Mouse (Mus musculus) neural tube, embryonic 15.5 days (tissue): ENCODE measurements around the gene Tlr4. TPM values are rescaled to one million over a fixed set of nuclear protein-coding genes. Genes with fewer than 3 reads are reported as not detected.

Experiments
- ATAC-seq: fragments of 200-750 bp; cut with Nextera tagmentation; 2 replicates; pipeline ENCODE4 v1.8.0; 2017; ENCODE audit warnings: mild to moderate bottlenecking, moderate TSS enrichment, moderate library complexity; ENCODE audit not compliant: low FRiP score
- H3K27ac ChIP-seq: fragments of 300-500 bp; sonication (generic); replicated peaks from 2 replicates; pipeline ENCODE4 v1.5.1; 2015; ENCODE audit warnings: mild to moderate bottlenecking, inconsistent platforms
- H3K27me3 ChIP-seq: fragments of 300-500 bp; sonication (generic); replicated peaks from 2 replicates; pipeline ENCODE4 v1.6.1; 2015; ENCODE audit warnings: inconsistent platforms
- H3K36me3 ChIP-seq: fragments of 300-500 bp; sonication (generic); 2 replicates; pipeline ENCODE4 v1.6.1; 2015; ENCODE audit warnings: inconsistent platforms
- H3K4me1 ChIP-seq: fragments of 300-500 bp; sonication (generic); 2 replicates; pipeline ENCODE4 v1.6.1; 2015; ENCODE audit warnings: inconsistent platforms
- H3K4me2 ChIP-seq: fragments of 300-500 bp; sonication (generic); 2 replicates; pipeline ENCODE4 v1.6.1; 2015; ENCODE audit warnings: inconsistent platforms, mild to moderate bottlenecking, moderate library complexity
- H3K4me3 ChIP-seq: fragments of 300-500 bp; sonication (generic); replicated peaks from 2 replicates; pipeline ENCODE4 v1.5.1; 2015; ENCODE audit warnings: mild to moderate bottlenecking, inconsistent platforms
- H3K9ac ChIP-seq: fragments of 300-500 bp; sonication (generic); replicated peaks from 2 replicates; pipeline ENCODE4 v1.6.1; 2015; ENCODE audit warnings: mild to moderate bottlenecking, inconsistent platforms
- H3K9me3 ChIP-seq: fragments of 300-500 bp; sonication (generic); replicated peaks from 2 replicates; pipeline ENCODE4 v1.6.1; 2016; ENCODE audit warnings: inconsistent platforms
- WGBS: fragments of 180-500 bp; shearing (Covaris S2); methylation state at CpG from one replicate; pipeline ENCODE4 v1.1.7; 2015; ENCODE audit warnings: mixed read lengths; 5-methylcytosine and 5-hydroxymethylcytosine counted together
- polyA plus RNA-seq: library from polyadenylated mRNA; unstranded; fragments of >200 nt; fragmentation: Nextera tagmentation; extraction: Ambion mirVana; gene quantifications from 2 replicates; pipeline ENCODE4 v1.2.1, GENCODE M21; 2015

The Tlr4 gene
- polyA plus RNA-seq, 1 experiment from 2014 or later, result 0.96 TPM

DNA sequence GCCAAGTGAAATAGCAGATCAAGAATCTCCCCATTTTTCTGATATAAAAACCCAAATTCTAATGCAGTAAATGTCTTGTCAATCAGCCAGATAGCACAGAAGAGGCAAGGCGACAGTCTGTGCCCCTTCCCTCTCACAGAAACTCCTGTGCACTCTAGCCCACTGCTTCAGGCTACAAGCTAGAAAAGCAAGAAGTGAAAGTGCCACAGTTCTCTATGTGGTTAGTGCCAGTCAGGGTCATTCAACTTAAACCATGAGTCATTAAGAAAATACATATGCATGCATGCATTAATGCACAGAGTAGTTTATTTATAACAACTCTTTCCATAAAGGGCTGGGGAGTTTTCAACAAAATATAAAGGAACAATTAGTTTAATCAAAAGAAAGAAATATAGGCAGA, 15.9 kb downstream of the Tlr4 start:
- H3K9ac ChIP-seq, result no peak overlapping the region
- H3K36me3 ChIP-seq, result no peaks in the 10 kb centered on the region
- H3K4me2 ChIP-seq, result no peak overlapping the region
- no peaks in the 10 kb centered on the region for H3K4me1 ChIP-seq
- H3K9me3 ChIP-seq, result no peaks in the 10 kb centered on the region
- no peaks in the 10 kb centered on the region for H3K27me3 ChIP-seq
- H3K4me3 ChIP-seq, result no peak overlapping the region
- ATAC-seq, result no peak
- H3K27ac ChIP-seq, result no peak overlapping the region
- 76% methylated on average over 1 of the region's 1 CpGs for WGBS

- Histone ChIP-seq H3K4me3 (no peak overlapping the region), H3K9me3 (no peaks in the 10 kb centered on the region), H3K27me3 (no peaks in the 10 kb centered on the region), H3K9ac (no peak overlapping the region), H3K4me1 (no peaks in the 10 kb centered on the region), H3K36me3 (no peaks in the 10 kb centered on the region), H3K4me2 (no peak overlapping the region), H3K27ac (no peak overlapping the region)
- ATAC-seq, result no peak
- 83% methylated on average over 3 of the region's 3 CpGs for WGBS
These were observed 24.6 kb downstream of the Tlr4 start for GRCm38 (mm10) chr4:66852011-66852410.

- H3K4me3 ChIP-seq, result no peak overlapping the region
- H3K27me3 ChIP-seq, result no peaks in the 10 kb centered on the region
- no peaks in the 10 kb centered on the region for H3K4me1 ChIP-seq
- H3K9ac ChIP-seq, result no peak overlapping the region
- no peak overlapping the region for H3K4me2 ChIP-seq
- ATAC-seq, result no peak
- H3K9me3 ChIP-seq, result no peaks in the 10 kb centered on the region
- H3K36me3 ChIP-seq, result no peaks in the 10 kb centered on the region
- WGBS, result 92% methylated on average over 1 of the region's 1 CpGs
- H3K27ac ChIP-seq, result no peak overlapping the region
These were observed 29.6 kb downstream of the Tlr4 start for GRCm38 (mm10) chr4:66856992-66857391.

- ATAC-seq, result no peak
- Histone ChIP-seq H3K4me1 (no peaks in the 10 kb centered on the region), H3K9ac (no peak overlapping the region), H3K27ac (no peak overlapping the region), H3K36me3 (no peaks in the 10 kb centered on the region), H3K27me3 (no peaks in the 10 kb centered on the region), H3K4me3 (no peak overlapping the region), H3K4me2 (no peak overlapping the region), H3K9me3 (no peaks in the 10 kb centered on the region)
- WGBS, result 67% methylated on average over 7 of the region's 7 CpGs
These were observed 42.5 kb downstream of the Tlr4 start for GRCm38 (mm10) chr4:66869919-66870318.

- Histone ChIP-seq H3K4me2 (no peak overlapping the region), H3K27ac (no peak overlapping the region), H3K9ac (no peak overlapping the region), H3K27me3 (no peaks in the 10 kb centered on the region), H3K4me1 (no peaks in the 10 kb centered on the region), H3K4me3 (no peak overlapping the region), H3K9me3 (no peaks in the 10 kb centered on the region), H3K36me3 (no peaks in the 10 kb centered on the region)
- 80% methylated on average over 5 of the region's 5 CpGs for WGBS
- no peak for ATAC-seq
These were observed 44.6 kb downstream of the Tlr4 start for GRCm38 (mm10) chr4:66872026-66872425.

- Histone ChIP-seq H3K27ac (no peak overlapping the region), H3K9ac (no peak overlapping the region), H3K4me3 (no peak overlapping the region), H3K36me3 (no peaks in the 10 kb centered on the region), H3K9me3 (no peaks in the 10 kb centered on the region), H3K4me2 (no peak overlapping the region), H3K4me1 (no peaks in the 10 kb centered on the region), H3K27me3 (no peaks in the 10 kb centered on the region)
- no peak for ATAC-seq
These were observed 46.0 kb downstream of the Tlr4 start for GRCm38 (mm10) chr4:66873342-66873741.

- no peak overlapping the region for H3K4me2 ChIP-seq
- ATAC-seq, result no peak
- H3K4me1 ChIP-seq, result no peaks in the 10 kb centered on the region
- no peaks in the 10 kb centered on the region for H3K36me3 ChIP-seq
- 65% methylated on average over 4 of the region's 4 CpGs for WGBS
- no peak overlapping the region for H3K4me3 ChIP-seq
- H3K27me3 ChIP-seq, result no peaks in the 10 kb centered on the region
- no peak overlapping the region for H3K9ac ChIP-seq
- no peaks in the 10 kb centered on the region for H3K9me3 ChIP-seq
- no peak overlapping the region for H3K27ac ChIP-seq
These were observed 48.4 kb downstream of the Tlr4 start for GRCm38 (mm10) chr4:66875751-66876150.

DNA sequence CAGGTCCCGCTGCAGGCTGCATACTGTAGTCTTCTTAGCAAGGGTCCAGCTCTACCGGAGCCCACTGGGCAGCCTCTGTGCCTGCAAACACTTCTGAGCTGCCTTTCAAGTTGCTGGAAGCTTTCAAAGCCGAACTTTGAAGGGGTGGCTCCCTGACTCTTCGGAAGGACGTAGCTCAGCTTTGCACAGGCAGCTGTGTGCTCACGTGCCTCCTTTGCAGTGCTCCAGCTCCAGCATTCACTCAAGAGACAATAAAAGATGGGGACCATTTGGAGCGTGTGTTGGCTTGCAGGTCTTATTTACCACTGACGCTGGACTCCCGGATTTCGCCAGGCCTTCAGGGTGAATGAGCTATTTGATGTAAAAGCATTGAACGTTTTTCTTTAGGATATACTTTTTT, 50.2 kb downstream of the Tlr4 start:
- Histone ChIP-seq H3K9ac (no peak overlapping the region), H3K27ac (no peak overlapping the region), H3K4me3 (no peak overlapping the region), H3K9me3 (no peaks in the 10 kb centered on the region), H3K4me1 (no peaks in the 10 kb centered on the region), H3K27me3 (no peaks in the 10 kb centered on the region), H3K36me3 (no peaks in the 10 kb centered on the region), H3K4me2 (no peak overlapping the region)
- 68% methylated on average over 11 of the region's 11 CpGs for WGBS
- ATAC-seq, result no peak

DNA sequence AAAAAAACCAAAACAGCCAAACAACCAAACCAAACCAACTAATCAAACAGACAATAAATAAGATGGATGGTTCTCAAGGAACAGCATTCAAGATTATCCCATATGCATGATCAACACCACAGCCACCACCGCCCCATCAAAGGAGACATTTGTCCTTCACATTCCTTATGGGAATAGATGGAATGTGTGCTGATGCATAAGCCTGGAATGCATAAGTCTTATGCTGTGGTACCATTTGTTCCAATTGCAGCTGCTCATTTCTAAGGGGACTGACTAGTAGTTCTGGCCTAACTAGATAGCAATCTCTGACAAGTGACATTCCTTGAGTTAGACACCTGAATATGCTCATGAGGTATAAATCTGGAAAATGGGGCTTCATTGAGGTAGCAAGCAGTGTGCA, 54.1 kb downstream of the Tlr4 start:
- no peak overlapping the region for H3K9ac ChIP-seq
- no peaks in the 10 kb centered on the region for H3K27me3 ChIP-seq
- no peaks in the 10 kb centered on the region for H3K4me1 ChIP-seq
- H3K4me2 ChIP-seq, result no peak overlapping the region
- H3K9me3 ChIP-seq, result no peaks in the 10 kb centered on the region
- WGBS, result 94% methylated on average over 1 of the region's 1 CpGs
- no peak for ATAC-seq
- H3K36me3 ChIP-seq, result no peaks in the 10 kb centered on the region
- H3K4me3 ChIP-seq, result no peak overlapping the region
- no peak overlapping the region for H3K27ac ChIP-seq

DNA sequence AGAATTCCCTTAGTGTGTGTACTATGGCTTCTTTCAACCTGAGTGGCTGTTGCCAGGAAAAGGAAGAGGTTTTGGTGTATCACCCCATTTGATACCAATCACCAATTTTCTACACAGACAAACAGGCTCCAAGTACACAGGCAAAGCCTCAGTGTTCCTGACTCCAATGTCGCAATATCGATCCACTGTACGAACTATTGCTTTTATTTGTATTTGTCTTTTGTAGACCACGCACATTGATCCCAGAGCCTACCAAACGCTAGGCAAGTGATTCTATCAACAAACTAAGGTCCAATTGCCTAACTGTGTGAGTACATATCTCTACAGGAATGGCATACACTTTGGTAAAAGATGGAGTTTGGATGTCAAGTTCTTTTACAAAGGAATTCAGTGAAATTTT, 55.9 kb downstream of the Tlr4 start:
- Histone ChIP-seq H3K4me2 (no peak overlapping the region), H3K9ac (no peak overlapping the region), H3K4me1 (no peaks in the 10 kb centered on the region), H3K9me3 (no peaks in the 10 kb centered on the region), H3K4me3 (no peak overlapping the region), H3K27ac (no peak overlapping the region), H3K36me3 (no peaks in the 10 kb centered on the region), H3K27me3 (no peaks in the 10 kb centered on the region)
- 87% methylated on average over 5 of the region's 5 CpGs for WGBS
- no peak for ATAC-seq

DNA sequence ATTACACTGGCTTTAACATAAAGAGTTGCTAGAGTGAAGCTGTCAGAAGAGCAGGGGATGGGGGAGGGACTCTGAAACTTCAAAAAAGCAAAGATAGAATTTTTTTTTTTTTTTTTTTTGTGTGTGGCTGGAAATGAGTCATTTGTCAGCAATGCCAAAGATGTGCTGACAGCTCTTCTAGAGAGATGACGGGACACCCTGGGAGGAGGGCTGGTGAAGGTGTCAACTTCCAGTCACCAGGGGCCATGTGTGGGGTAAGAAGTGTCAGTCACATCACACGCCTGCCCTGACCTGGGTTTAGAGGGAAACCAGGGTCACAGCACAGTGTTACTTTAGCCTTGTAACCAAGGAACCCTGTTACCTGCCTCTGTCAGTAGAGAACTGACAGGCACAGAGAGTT, 67.2 kb downstream of the Tlr4 start:
- no peaks in the 10 kb centered on the region for H3K27me3 ChIP-seq
- H3K4me3 ChIP-seq, result no peak overlapping the region
- ATAC-seq, result no peak
- 70% methylated on average over 2 of the region's 2 CpGs for whole genome bisulfite sequencing
- H3K9ac ChIP-seq, result no peak overlapping the region
- no peaks in the 10 kb centered on the region for H3K36me3 ChIP-seq
- no peaks in the 10 kb centered on the region for H3K9me3 ChIP-seq
- H3K27ac ChIP-seq, result no peak overlapping the region
- H3K4me2 ChIP-seq, result no peak overlapping the region
- no peaks in the 10 kb centered on the region for H3K4me1 ChIP-seq

- no peaks in the 10 kb centered on the region for H3K9me3 ChIP-seq
- no peak overlapping the region for H3K4me3 ChIP-seq
- no peak overlapping the region for H3K4me2 ChIP-seq
- WGBS, result 81% methylated on average over 7 of the region's 7 CpGs
- no peaks in the 10 kb centered on the region for H3K4me1 ChIP-seq
- no peaks in the 10 kb centered on the region for H3K36me3 ChIP-seq
- H3K27me3 ChIP-seq, result no peaks in the 10 kb centered on the region
- no peak overlapping the region for H3K27ac ChIP-seq
- no peak for ATAC-seq
- no peak overlapping the region for H3K9ac ChIP-seq
These were observed 67.6 kb downstream of the Tlr4 start for GRCm38 (mm10) chr4:66894981-66895380.

- H3K4me2 ChIP-seq, result no peak overlapping the region
- ATAC-seq, result no peak
These were observed 72.7 kb downstream of the Tlr4 start for GRCm38 (mm10) chr4:66900126-66900525.

More at GRCm38 (mm10) chr4:66900126-66900525, 72.7 kb downstream of the Tlr4 start:
- no peak overlapping the region for H3K27ac ChIP-seq
- no peak overlapping the region for H3K4me3 ChIP-seq
- no peaks in the 10 kb centered on the region for H3K36me3 ChIP-seq
- no peak overlapping the region for H3K9ac ChIP-seq
- H3K27me3 ChIP-seq, result no peaks in the 10 kb centered on the region
- no peaks in the 10 kb centered on the region for H3K4me1 ChIP-seq
- H3K9me3 ChIP-seq, result no peaks in the 10 kb centered on the region
